Mouse (Mus musculus) neural tube, embryonic 14.5 days (tissue): Measurements from ENCODE around the gene Castor1. TPM values are rescaled to one million over a fixed set of nuclear protein-coding genes. Genes with fewer than 3 reads are reported as not detected.

Experiments
- ATAC-seq: fragments of 200-750 bp; cut with Nextera tagmentation; 2 replicates; pipeline ENCODE4 v1.8.0; 2017; ENCODE audit warnings: low read depth, mild to moderate bottlenecking, moderate TSS enrichment, moderate library complexity
- H3K27ac ChIP-seq: fragments of 300-500 bp; sonication (generic); 2 replicates; pipeline ENCODE4 v1.5.1; 2014; ENCODE audit warnings: low read depth, mild to moderate bottlenecking, control low read depth, low read length, moderate library complexity, mixed read lengths
- H3K27me3 ChIP-seq: fragments of 300-500 bp; sonication (generic); 2 replicates; pipeline ENCODE4 v1.6.1; 2014; ENCODE audit warnings: low read length; ENCODE audit not compliant: control insufficient read depth, insufficient read depth
- H3K36me3 ChIP-seq: fragments of 300-500 bp; sonication (generic); 2 replicates; pipeline ENCODE4 v1.6.1; 2014; ENCODE audit warnings: low read length, mixed read lengths; ENCODE audit not compliant: control insufficient read depth, insufficient read depth
- H3K4me1 ChIP-seq: fragments of 300-500 bp; sonication (generic); 2 replicates; pipeline ENCODE4 v1.6.1; 2014; ENCODE audit warnings: low read length; ENCODE audit not compliant: control insufficient read depth, insufficient read depth
- H3K4me2 ChIP-seq: fragments of 300-500 bp; sonication (generic); 2 replicates; pipeline ENCODE4 v1.6.1; 2014; ENCODE audit warnings: mild to moderate bottlenecking, low read depth, low read length, control low read depth
- H3K4me3 ChIP-seq: fragments of 300-500 bp; sonication (generic); 2 replicates; pipeline ENCODE4 v1.5.1; 2014; ENCODE audit warnings: low read depth, low read length, control low read depth, mixed read lengths
- H3K9ac ChIP-seq: fragments of 300-500 bp; sonication (generic); replicated peaks from 2 replicates; pipeline ENCODE4 v1.6.1; 2014; ENCODE audit warnings: low read depth, mild to moderate bottlenecking, control low read depth, low read length, mixed read lengths
- H3K9me3 ChIP-seq: fragments of 300-500 bp; sonication (generic); 2 replicates; pipeline ENCODE4 v1.6.1; 2016; ENCODE audit warnings: low read length; ENCODE audit not compliant: control insufficient read depth
- WGBS: fragments of 180-500 bp; shearing (Covaris S2); extraction: QIAGEN DNeasy Blood & Tissue Kit; methylation state at CpG from one replicate; pipeline ENCODE4 v1.1.7; 2014; 5-methylcytosine and 5-hydroxymethylcytosine counted together
- polyA plus RNA-seq: library from polyadenylated mRNA; unstranded; fragments of >200 nt; fragmentation: Nextera tagmentation; extraction: Ambion mirVana; gene quantifications from 2 replicates; pipeline ENCODE4 v1.2.1, GENCODE M21; 2014

Gene Castor1
- polyA plus RNA-seq, 1 experiment from 2014 or later: 3.0 TPM

GRCm38 (mm10) chr11:4187318-4187700, 30.7 kb upstream of the Castor1 start:
- peak overlapping the region; percentile 89 for H3K9ac ChIP-seq
- no peak; the same call in 1 of the 2 replicates for ATAC-seq

GRCm38 (mm10) chr11:4189182-4189581, 28.8 kb upstream of the Castor1 start:
- Histone ChIP-seq H3K27me3 (no peaks in the 10 kb centered on the region), H3K4me2 (no peak overlapping the region), H3K9me3 (no peaks in the 10 kb centered on the region), H3K36me3 (no peaks in the 10 kb centered on the region), H3K4me1 (peaks cover 13% of the 10 kb centered on the region), H3K9ac (no peak overlapping the region), H3K27ac (no peak overlapping the region), H3K4me3 (no peak overlapping the region)
- 89% methylated on average over 6 of the region's 6 CpGs for WGBS
- ATAC-seq: no peak

More at GRCm38 (mm10) chr11:4187318-4187700, 30.7 kb upstream of the Castor1 start:
- Histone ChIP-seq H3K4me1 (peaks cover 13% of the 10 kb centered on the region), H3K4me2 (peak overlapping the region; percentile 81), H3K9me3 (no peaks in the 10 kb centered on the region), H3K36me3 (peaks cover 10% of the 10 kb centered on the region), H3K27me3 (no peaks in the 10 kb centered on the region), H3K27ac (no peak overlapping the region), H3K4me3 (peak overlapping the region; percentile 74)
- 16% methylated on average over 9 of the region's 9 CpGs for WGBS

- no peak for ATAC-seq
- H3K4me1 ChIP-seq: peaks cover 13% of the 10 kb centered on the region
- H3K27ac ChIP-seq: no peak overlapping the region
- H3K9ac ChIP-seq: no peak overlapping the region
- no peaks in the 10 kb centered on the region for H3K9me3 ChIP-seq
- 81% methylated on average over 3 of the region's 3 CpGs for WGBS
- H3K4me3 ChIP-seq: no peak overlapping the region
- H3K27me3 ChIP-seq: no peaks in the 10 kb centered on the region
- H3K4me2 ChIP-seq: no peak overlapping the region
- H3K36me3 ChIP-seq: no peaks in the 10 kb centered on the region
Measured at GRCm38 (mm10) chr11:4190677-4191076, 27.3 kb upstream of the Castor1 start.

GRCm38 (mm10) chr11:4192757-4193156, 25.3 kb upstream of the Castor1 start:
- H3K4me1 ChIP-seq: peaks cover 7% of the 10 kb centered on the region
- H3K27me3 ChIP-seq: no peaks in the 10 kb centered on the region
- no peak overlapping the region for H3K4me3 ChIP-seq
- H3K4me2 ChIP-seq: no peak overlapping the region
- no peaks in the 10 kb centered on the region for H3K9me3 ChIP-seq
- no peaks in the 10 kb centered on the region for H3K36me3 ChIP-seq
- WGBS: 83% methylated on average over 3 of the region's 3 CpGs
- no peak overlapping the region for H3K27ac ChIP-seq
- H3K9ac ChIP-seq: no peak overlapping the region
- no peak for ATAC-seq

- no peaks in the 10 kb centered on the region for H3K27me3 ChIP-seq
- no peak overlapping the region for H3K4me2 ChIP-seq
- H3K9ac ChIP-seq: no peak overlapping the region
- H3K4me3 ChIP-seq: no peak overlapping the region
- H3K36me3 ChIP-seq: no peaks in the 10 kb centered on the region
- no peak overlapping the region for H3K27ac ChIP-seq
- 0 out of 2 replicates have a peak, but pooled peaks cover 5% of the 10 kb centered on the region for H3K4me1 ChIP-seq
- ATAC-seq: no peak
- no peaks in the 10 kb centered on the region for H3K9me3 ChIP-seq
Measured at GRCm38 (mm10) chr11:4193420-4193819, 24.6 kb upstream of the Castor1 start.

GRCm38 (mm10) chr11:4195597-4196031, 22.4 kb upstream of the Castor1 start:
- Histone ChIP-seq H3K27me3 (no peaks in the 10 kb centered on the region), H3K4me2 (no peak overlapping the region), H3K9me3 (no peaks in the 10 kb centered on the region), H3K27ac (no peak overlapping the region), H3K9ac (no peak overlapping the region), H3K4me1 (no peaks in the 10 kb centered on the region), H3K4me3 (no peak overlapping the region), H3K36me3 (no peaks in the 10 kb centered on the region)
- no peak for ATAC-seq
- WGBS: 88% methylated on average over 3 of the region's 3 CpGs

- no peaks in the 10 kb centered on the region for H3K36me3 ChIP-seq
- ATAC-seq: no peak
- no peak overlapping the region for H3K9ac ChIP-seq
- H3K4me2 ChIP-seq: no peak overlapping the region
- WGBS: 72% methylated on average over 8 of the region's 8 CpGs
- no peak overlapping the region for H3K27ac ChIP-seq
- H3K27me3 ChIP-seq: no peaks in the 10 kb centered on the region
- no peak overlapping the region for H3K4me3 ChIP-seq
- H3K9me3 ChIP-seq: no peaks in the 10 kb centered on the region
- H3K4me1 ChIP-seq: no peaks in the 10 kb centered on the region
Measured at GRCm38 (mm10) chr11:4196636-4197035, 21.4 kb upstream of the Castor1 start.

GRCm38 (mm10) chr11:4197691-4198090, 20.3 kb upstream of the Castor1 start:
- Histone ChIP-seq H3K27me3 (no peaks in the 10 kb centered on the region), H3K9me3 (no peaks in the 10 kb centered on the region), H3K9ac (no peak overlapping the region), H3K27ac (no peak overlapping the region), H3K36me3 (no peaks in the 10 kb centered on the region), H3K4me1 (no peaks in the 10 kb centered on the region), H3K4me3 (no peak overlapping the region), H3K4me2 (no peak overlapping the region)
- ATAC-seq: no peak
- WGBS: 80% methylated on average over 1 of the region's 1 CpGs

GRCm38 (mm10) chr11:4201981-4202700, 15.9 kb upstream of the Castor1 start:
- Histone ChIP-seq H3K4me1 (0 out of 2 replicates have a peak, but pooled peaks cover 3% of the 10 kb centered on the region), H3K9ac (no peak overlapping the region), H3K4me3 (no peak overlapping the region), H3K9me3 (no peaks in the 10 kb centered on the region), H3K4me2 (no peak overlapping the region), H3K27ac (no peak overlapping the region), H3K36me3 (peaks cover 6% of the 10 kb centered on the region; the same call in 1 of the 2 replicates), H3K27me3 (no peaks in the 10 kb centered on the region)
- no peak for ATAC-seq
- 79% methylated on average over 11 of the region's 11 CpGs for WGBS
